Mouse (Mus musculus) C2C12 (cell line): ENCODE results near the gene Dusp22.

Experiments
- CTCF ChIP-seq: IDR thresholded peaks from one replicate; pipeline ENCODE4 v1.5.1; 2011; ENCODE audit not compliant: control insufficient read depth, insufficient read depth, insufficient read length
- MAX ChIP-seq: IDR thresholded peaks from one replicate; pipeline ENCODE4 v1.6.1; 2011; ENCODE audit warnings: mild to moderate bottlenecking, control low read depth

DNA sequence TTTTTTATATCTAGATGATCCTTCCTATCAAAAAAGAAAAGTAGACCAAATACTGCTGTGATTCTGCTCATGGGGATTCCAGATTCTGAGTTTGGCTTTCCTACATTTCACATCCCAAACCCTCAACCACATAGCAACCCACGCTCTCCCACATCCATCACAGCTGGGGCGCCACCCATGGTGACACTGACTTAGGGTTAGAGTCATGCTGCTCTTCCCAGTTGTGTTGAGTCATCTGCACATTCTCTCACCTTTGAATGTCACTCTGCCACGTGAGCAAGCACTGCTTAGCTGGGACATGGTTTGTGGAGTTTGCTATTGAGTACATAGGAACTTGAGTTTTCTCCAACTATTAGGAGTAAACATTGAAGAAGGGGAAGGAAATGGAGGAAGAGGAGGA lies 40.1 kb upstream of the Dusp22 start:
- TF ChIP-seq CTCF (no peak), MAX (no peak)
